Comparison of ENCODE assay signal across 30 mouse cellular contexts in the genomic region with DNA sequence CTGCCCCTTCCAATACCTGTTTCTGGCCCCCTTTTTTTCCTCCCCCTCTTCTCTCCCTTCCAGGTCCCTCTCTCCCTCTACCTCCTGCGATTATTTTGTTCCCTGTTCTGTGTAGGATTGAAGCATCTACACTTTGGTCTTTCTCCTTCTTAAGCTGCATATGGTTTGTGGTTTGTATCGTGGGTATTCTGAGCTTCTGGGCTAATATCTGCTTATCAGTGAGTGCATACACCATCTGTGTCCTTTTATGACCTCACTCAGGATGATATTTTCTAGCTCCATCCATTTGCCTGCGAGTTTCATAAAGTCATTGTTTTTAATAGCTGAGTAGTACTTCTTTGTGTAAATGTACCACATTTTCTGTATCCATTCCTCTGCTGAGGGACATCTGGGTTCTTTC. TPM values are rescaled to one million over a fixed set of nuclear protein-coding genes. Genes with fewer than 3 reads are reported as not detected.
DNase-seq lines count a peak whose midpoint lies in the region; ATAC-seq and TF ChIP-seq lines count a peak whose summit lies in the region.
"Had no signal": no experiment of that assay in that cellular context is flagged by ENCODE, and none has a peak within 500 bp of the region (broad histone marks: within the 10 kb centered on the region; RNA-seq: fewer than 3 reads in every experiment).

No protein-coding gene starts in this region.

- no peaks in the 10 kb centered on the region for H3K36me3 ChIP-seq in liver, embryonic 13.5 days
- H3K36me3 ChIP-seq in liver, embryonic 11.5 days (ENCODE audit: control insufficient read depth, insufficient read depth, low read length): no peaks in the 10 kb centered on the region
- no peaks in the 10 kb centered on the region for H3K36me3 ChIP-seq in liver, postnatal 0 days (replicated peaks; ENCODE audit: insufficient read depth, low read length)
- H3K36me3 ChIP-seq in forebrain, embryonic 12.5 days (replicated peaks): no peaks in the 10 kb centered on the region
- H3K36me3 ChIP-seq: embryonic facial prominence, embryonic 10.5 days; embryonic facial prominence, embryonic 13.5 days; heart, embryonic 12.5 days; heart, embryonic 15.5 days; hindbrain, embryonic 10.5 days; hindbrain, embryonic 13.5 days; intestine, embryonic 15.5 days had no signal

- WGBS in liver, embryonic 13.5 days (ENCODE audit: insufficient replicate concordance): 34% methylated on average over 3 of the region's 3 CpGs
- 64% methylated on average over 3 of the region's 3 CpGs for WGBS in liver, embryonic 11.5 days
- 63% methylated on average over 3 of the region's 3 CpGs for WGBS in liver, postnatal 0 days (ENCODE audit: insufficient replicate concordance)
- 87% methylated on average over 3 of the region's 3 CpGs for WGBS in forebrain, embryonic 12.5 days

- peak overlapping the region; percentile 45 for H3K4me2 ChIP-seq in liver, embryonic 13.5 days
- H3K4me2 ChIP-seq in liver, embryonic 11.5 days: no peak overlapping the region
- no peak overlapping the region for H3K4me2 ChIP-seq in liver, postnatal 0 days (ENCODE audit: low read depth, low read length)
- no peak overlapping the region for H3K4me2 ChIP-seq in forebrain, embryonic 12.5 days
- H3K4me2 ChIP-seq: embryonic facial prominence, embryonic 13.5 days; forebrain, embryonic 13.5 days; heart, embryonic 12.5 days; heart, embryonic 15.5 days; hindbrain, embryonic 13.5 days; intestine, embryonic 15.5 days had no signal

- no peaks in the 10 kb centered on the region for H3K9me3 ChIP-seq in liver, embryonic 13.5 days (replicated peaks)
- no peaks in the 10 kb centered on the region for H3K9me3 ChIP-seq in liver, embryonic 11.5 days (ENCODE audit: control insufficient read depth, low read length)
- no peaks in the 10 kb centered on the region for H3K9me3 ChIP-seq in liver, postnatal 0 days (ENCODE audit: low read length)
- H3K9me3 ChIP-seq in forebrain, embryonic 12.5 days: no peaks in the 10 kb centered on the region
- H3K9me3 ChIP-seq: embryonic facial prominence, embryonic 10.5 days; embryonic facial prominence, embryonic 13.5 days; forebrain, embryonic 13.5 days; heart, embryonic 12.5 days; heart, embryonic 15.5 days; hindbrain, embryonic 13.5 days; intestine, embryonic 15.5 days had no signal

- no peak for DNase-seq in liver, embryonic 13.5 days
- DNase-seq in liver, embryonic 11.5 days (ENCODE audit: low spot score): no peak
- DNase-seq in c-Kit-negative CD71-positive TER-119-positive erythroid progenitor cells, embryonic 14.5 days (ENCODE audit: low read depth, low spot score): peak; percentile 29
- DNase-seq in liver, postnatal 0 days: no peak
- DNase-seq in embryo, embryonic 10 days (ENCODE audit: low spot score): no peak
- DNase-seq: adrenal gland, postnatal 10 days; adrenal gland, postnatal 36 days; cerebellum, adult 11 months; cerebellum, adult 2 months; cerebellum, adult 9-11 months; cerebellum, postnatal 25 days; embryo, embryonic 11 days; gastrocnemius, adult 2 months; gastrocnemius, postnatal 14 days; heart, adult 11 months; heart, postnatal 10 days; heart, postnatal 36 days had no signal

- H3K9ac ChIP-seq in liver, embryonic 13.5 days: peak overlapping the region; percentile 31; the same call in 1 of the 2 replicates
- no peak overlapping the region for H3K9ac ChIP-seq in liver, embryonic 11.5 days (ENCODE audit: low read depth, low read length)
- no peak overlapping the region for H3K9ac ChIP-seq in liver, postnatal 0 days (replicated peaks)
- no peak overlapping the region for H3K9ac ChIP-seq in forebrain, embryonic 12.5 days
- H3K9ac ChIP-seq: embryonic facial prominence, embryonic 13.5 days; forebrain, embryonic 13.5 days; heart, embryonic 12.5 days; heart, embryonic 15.5 days; hindbrain, embryonic 13.5 days; intestine, embryonic 15.5 days had no signal

- TF ChIP-seq EP300 in liver, postnatal 0 days (IDR thresholded peaks at IDR 0.05; ENCODE audit: low read depth): peak; percentile 66

- H3K27me3 ChIP-seq in liver, embryonic 13.5 days: no peaks in the 10 kb centered on the region
- no peaks in the 10 kb centered on the region for H3K27me3 ChIP-seq in liver, embryonic 11.5 days (replicated peaks; ENCODE audit: control insufficient read depth, insufficient read depth, low read length)
- H3K27me3 ChIP-seq in liver, postnatal 0 days (ENCODE audit: insufficient read depth, low read length): no peaks in the 10 kb centered on the region
- H3K27me3 ChIP-seq in forebrain, embryonic 12.5 days: no peaks in the 10 kb centered on the region
- H3K27me3 ChIP-seq: embryonic facial prominence, embryonic 13.5 days; forebrain, embryonic 13.5 days; heart, embryonic 12.5 days; heart, embryonic 15.5 days; hindbrain, embryonic 13.5 days; intestine, embryonic 15.5 days; Patski had no signal

- peak overlapping the region; percentile 82 for H3K27ac ChIP-seq in liver, embryonic 13.5 days
- no peak overlapping the region for H3K27ac ChIP-seq in liver, embryonic 11.5 days (ENCODE audit: low read depth, low read length)
- 0 out of 2 replicates have a peak overlapping the region, but pooled peaks have one; percentile 76 for H3K27ac ChIP-seq in liver, postnatal 0 days (ENCODE audit: low read depth)
- no peak overlapping the region for H3K27ac ChIP-seq in forebrain, embryonic 12.5 days
- H3K27ac ChIP-seq: embryonic facial prominence, embryonic 10.5 days; embryonic facial prominence, embryonic 13.5 days; forebrain, embryonic 13.5 days; gastrocnemius, adult 2 months; heart, embryonic 15.5 days; hindbrain, embryonic 10.5 days; hindbrain, embryonic 13.5 days; intestine, embryonic 15.5 days had no signal

- no peak for TF ChIP-seq CTCF in liver, postnatal 0 days (IDR thresholded peaks at IDR 0.05; ENCODE audit: low read depth)

- no peak for ATAC-seq in liver, embryonic 13.5 days (ENCODE audit: low read depth)
- ATAC-seq in liver, embryonic 11.5 days (replicated peaks; ENCODE audit: low FRiP score): no peak
- ATAC-seq in liver, postnatal 0 days: peak; percentile 35; the same call in 1 of the 2 replicates
- no peak for ATAC-seq in forebrain, embryonic 12.5 days (ENCODE audit: low FRiP score)
- ATAC-seq: CD4-positive, CD25-positive, alpha-beta regulatory T cell, adult 4 months; forebrain, embryonic 13.5 days; forebrain, embryonic 16.5 days; hindbrain, embryonic 16.5 days; intestine, embryonic 15.5 days; Patski had no signal

- H3K4me3 ChIP-seq in liver, embryonic 13.5 days (replicated peaks): no peak overlapping the region
- no peak overlapping the region for H3K4me3 ChIP-seq in liver, embryonic 11.5 days (ENCODE audit: low read depth, low read length)
- H3K4me3 ChIP-seq in liver, postnatal 0 days (ENCODE audit: low read depth, low read length): no peak overlapping the region
- no peak overlapping the region for H3K4me3 ChIP-seq in forebrain, embryonic 12.5 days (replicated peaks)
- H3K4me3 ChIP-seq: embryonic facial prominence, embryonic 10.5 days; embryonic facial prominence, embryonic 13.5 days; forebrain, embryonic 13.5 days; gastrocnemius, adult 2 months; heart, embryonic 12.5 days; heart, embryonic 15.5 days; hindbrain, embryonic 10.5 days; hindbrain, embryonic 13.5 days; intestine, embryonic 15.5 days had no signal

- peaks cover 42% of the 10 kb centered on the region for H3K4me1 ChIP-seq in liver, embryonic 13.5 days (replicated peaks)
- peaks cover 12% of the 10 kb centered on the region for H3K4me1 ChIP-seq in liver, embryonic 11.5 days (replicated peaks; ENCODE audit: control insufficient read depth, insufficient read depth, low read length)
- peaks cover 6% of the 10 kb centered on the region; the same call in 1 of the 2 replicates for H3K4me1 ChIP-seq in liver, postnatal 0 days (ENCODE audit: insufficient read depth)
- H3K4me1 ChIP-seq in forebrain, embryonic 12.5 days: no peaks in the 10 kb centered on the region
- H3K4me1 ChIP-seq: embryonic facial prominence, embryonic 10.5 days; forebrain, embryonic 13.5 days; heart, embryonic 12.5 days; heart, embryonic 15.5 days; hindbrain, embryonic 10.5 days; hindbrain, embryonic 13.5 days; intestine, embryonic 15.5 days had no signal

RNA-seq across cellular contexts. Expression of gene Runx2, which starts 15.0 kb away (rescaled TPM):
- 0.31 and 0.48 TPM in 2 replicates for polyA plus RNA-seq in liver, embryonic 13.5 days (2015; fragmentation: Nextera tagmentation; extraction: Ambion mirVana)
- 1.0 and 1.7 TPM in 2 replicates for polyA plus RNA-seq in liver, embryonic 11.5 days (2014; fragmentation: Nextera tagmentation; extraction: Ambion mirVana)
- polyA plus RNA-seq in liver, postnatal 0 days (2015; fragmentation: Nextera tagmentation; extraction: Ambion mirVana): 0.34 and 0.49 TPM in 2 replicates
- polyA plus RNA-seq in forebrain, embryonic 12.5 days (2016; fragmentation: Nextera tagmentation; extraction: Ambion mirVana): 3.0 and 3.4 TPM in 2 replicates

RNA-seq across cellular contexts. Expression of gene Supt3, which starts 52.6 kb away (rescaled TPM):
- 7.8 and 8.7 TPM in 2 replicates for polyA plus RNA-seq in liver, embryonic 13.5 days (2015; fragmentation: Nextera tagmentation; extraction: Ambion mirVana)
- polyA plus RNA-seq in liver, embryonic 11.5 days (2014; fragmentation: Nextera tagmentation; extraction: Ambion mirVana): 15.6 and 17.7 TPM in 2 replicates
- 5.0 and 5.1 TPM in 2 replicates for polyA plus RNA-seq in liver, postnatal 0 days (2015; fragmentation: Nextera tagmentation; extraction: Ambion mirVana)
- 21.7 and 23.0 TPM in 2 replicates for polyA plus RNA-seq in forebrain, embryonic 12.5 days (2016; fragmentation: Nextera tagmentation; extraction: Ambion mirVana)

Comparison
In these comparisons a context has a peak if more than half of its experiments do, and no peak if none do; other contexts are left out.
1. H3K27ac ChIP-seq: peak in liver, embryonic 13.5 days (single experiment) and liver, postnatal 0 days (single experiment); none in liver, embryonic 11.5 days (single experiment) and forebrain, embryonic 12.5 days (single experiment).